Mouse (Mus musculus) hindbrain, embryonic 13.5 days (tissue): Measurements from ENCODE around the gene Cep164. TPM values are rescaled to one million over a fixed set of nuclear protein-coding genes. Genes with fewer than 3 reads are reported as not detected.

Experiments
- ATAC-seq: fragments of 200-750 bp; cut with Nextera tagmentation; 2 replicates; pipeline ENCODE4 v1.8.0; 2017; ENCODE audit warnings: moderate TSS enrichment; ENCODE audit not compliant: low FRiP score
- H3K27ac ChIP-seq: fragments of 300-500 bp; sonication (generic); 2 replicates; pipeline ENCODE4 v1.5.1; 2015; ENCODE audit warnings: inconsistent platforms, mild to moderate bottlenecking, moderate library complexity
- H3K27me3 ChIP-seq: fragments of 300-500 bp; sonication (generic); 2 replicates; pipeline ENCODE4 v1.6.1; 2015; ENCODE audit warnings: mild to moderate bottlenecking, inconsistent platforms
- H3K36me3 ChIP-seq: fragments of 300-500 bp; sonication (generic); 2 replicates; pipeline ENCODE4 v1.6.1; 2015; ENCODE audit warnings: mild to moderate bottlenecking, inconsistent platforms
- H3K4me1 ChIP-seq: fragments of 300-500 bp; sonication (generic); replicated peaks from 2 replicates; pipeline ENCODE4 v1.6.1; 2015; ENCODE audit warnings: inconsistent platforms
- H3K4me2 ChIP-seq: fragments of 300-500 bp; sonication (generic); 2 replicates; pipeline ENCODE4 v1.6.1; 2015; ENCODE audit warnings: inconsistent platforms, mild to moderate bottlenecking, moderate library complexity
- H3K4me3 ChIP-seq: fragments of 300-500 bp; sonication (generic); 2 replicates; pipeline ENCODE4 v1.5.1; 2015; ENCODE audit warnings: mild to moderate bottlenecking, inconsistent platforms
- H3K9ac ChIP-seq: fragments of 300-500 bp; sonication (generic); 2 replicates; pipeline ENCODE4 v1.6.1; 2015; ENCODE audit warnings: mild to moderate bottlenecking, inconsistent platforms
- H3K9me3 ChIP-seq: fragments of 300-500 bp; sonication (generic); 2 replicates; pipeline ENCODE4 v1.6.1; 2016; ENCODE audit warnings: inconsistent platforms
- WGBS: fragments of 180-500 bp; shearing (Covaris S2); methylation state at CpG from one replicate; pipeline ENCODE4 v1.1.7; 2015; 5-methylcytosine and 5-hydroxymethylcytosine counted together
- polyA plus RNA-seq: library from polyadenylated mRNA; unstranded; fragments of >200 nt; fragmentation: Nextera tagmentation; extraction: Ambion mirVana; gene quantifications from 2 replicates; pipeline ENCODE4 v1.2.1, GENCODE M21; 2015

The Cep164 gene
- polyA plus RNA-seq, 1 experiment from 2014 or later, result 12.4 TPM

DNA sequence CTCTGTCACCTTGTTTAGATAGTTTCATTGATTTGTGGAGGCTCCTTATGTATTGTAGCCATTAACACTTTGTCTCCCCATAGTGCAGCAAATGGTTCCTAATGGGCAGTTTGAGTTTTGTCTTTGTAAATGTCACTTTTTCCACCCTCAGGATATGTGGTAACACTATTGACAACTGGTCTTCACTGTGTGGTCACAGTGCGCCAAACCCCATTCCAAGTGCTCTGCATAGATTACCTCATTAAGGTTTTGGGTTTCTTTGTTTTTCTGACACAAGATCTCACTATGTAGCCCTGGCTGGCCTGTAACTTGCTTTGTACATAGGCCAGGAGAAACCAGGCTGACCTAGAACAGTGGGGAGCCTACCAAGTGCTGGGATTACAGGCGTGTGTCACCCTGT is 4.4 kb upstream of the Cep164 start:
- WGBS, result 91% methylated on average over 2 of the region's 2 CpGs

DNA sequence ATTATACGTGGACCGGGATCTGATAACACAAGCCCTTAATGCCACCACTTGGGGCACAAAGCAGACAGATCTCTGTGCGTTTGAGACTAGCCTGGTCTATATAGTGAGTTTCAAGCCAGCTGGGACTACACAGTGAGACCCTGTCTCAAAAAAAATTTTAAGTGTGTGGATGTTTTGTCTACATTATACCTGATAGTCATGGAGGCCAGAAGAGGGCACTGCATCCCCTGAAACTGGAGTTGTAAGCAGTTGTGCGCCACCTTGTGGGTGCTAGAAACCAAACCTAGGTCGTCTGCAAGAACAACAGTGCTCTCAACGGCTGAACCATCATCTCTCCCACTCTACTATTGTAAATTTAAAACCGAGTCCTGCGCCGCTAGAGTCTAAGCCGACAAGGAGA is 616 bp upstream of the Cep164 start:
- no peak overlapping the region for H3K9ac ChIP-seq
- H3K4me1 ChIP-seq, result peaks cover 18% of the 10 kb centered on the region
- no peaks in the 10 kb centered on the region for H3K9me3 ChIP-seq
- peak overlapping the region; percentile 90 for H3K4me2 ChIP-seq
- H3K36me3 ChIP-seq, result no peaks in the 10 kb centered on the region
- peak overlapping the region; percentile 75; the same call in 1 of the 2 replicates for H3K4me3 ChIP-seq
- H3K27ac ChIP-seq, result no peak overlapping the region
- H3K27me3 ChIP-seq, result no peaks in the 10 kb centered on the region
- peak; percentile 79 for ATAC-seq
- WGBS, result 31% methylated on average over 10 of the region's 10 CpGs

More for the DNA sequence above, 4.4 kb upstream of the Cep164 start:
- no peaks in the 10 kb centered on the region for H3K27me3 ChIP-seq
- no peaks in the 10 kb centered on the region for H3K36me3 ChIP-seq
- H3K4me3 ChIP-seq, result no peak overlapping the region
- ATAC-seq, result no peak
- H3K9me3 ChIP-seq, result no peaks in the 10 kb centered on the region
- no peak overlapping the region for H3K4me2 ChIP-seq
- H3K27ac ChIP-seq, result no peak overlapping the region
- H3K4me1 ChIP-seq, result peaks cover 3% of the 10 kb centered on the region
- no peak overlapping the region for H3K9ac ChIP-seq

DNA sequence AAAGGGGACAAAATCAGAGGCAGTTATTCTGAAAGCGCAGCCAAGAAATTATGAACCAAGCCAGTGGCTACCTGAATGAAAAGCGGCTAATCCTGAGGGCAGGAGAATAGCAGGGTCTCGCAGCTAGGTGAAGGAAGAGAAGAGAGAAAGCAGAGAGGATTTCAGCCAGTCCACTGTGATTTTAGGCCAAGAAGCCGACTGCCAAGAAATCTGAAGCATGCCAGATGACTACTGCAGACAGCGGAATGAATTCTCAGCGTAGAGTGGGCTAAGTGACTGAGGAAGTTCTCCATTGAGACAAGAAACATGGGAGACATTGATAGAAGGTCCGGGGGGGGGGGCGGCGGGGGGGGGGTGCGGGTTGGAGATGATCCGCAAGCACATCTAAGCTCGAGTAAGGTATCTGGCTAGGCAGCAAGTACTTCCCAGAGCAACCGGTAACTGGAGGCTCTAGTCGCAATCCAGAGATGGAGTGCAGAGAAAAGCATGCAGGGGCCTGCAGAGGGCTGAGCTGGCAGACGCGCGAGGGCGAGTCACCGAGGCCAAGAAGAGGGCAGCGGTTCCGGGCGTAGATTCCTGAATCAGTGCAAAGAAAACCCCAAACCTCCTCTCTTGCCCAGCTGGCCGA is 714 bp downstream of the Cep164 start:
- H3K4me2 ChIP-seq, result peak overlapping the region; percentile 90
- no peaks in the 10 kb centered on the region for H3K9me3 ChIP-seq
- no peaks in the 10 kb centered on the region for H3K27me3 ChIP-seq
- peaks cover 6% of the 10 kb centered on the region for H3K36me3 ChIP-seq
- ATAC-seq, result peak; percentile 43
- peak overlapping the region; percentile 82 for H3K9ac ChIP-seq
- WGBS, result 7% methylated on average over 23 of the region's 23 CpGs
- peak overlapping the region; percentile 75 for H3K4me3 ChIP-seq
- H3K4me1 ChIP-seq, result peaks cover 18% of the 10 kb centered on the region
- peak overlapping the region; percentile 78 for H3K27ac ChIP-seq

DNA sequence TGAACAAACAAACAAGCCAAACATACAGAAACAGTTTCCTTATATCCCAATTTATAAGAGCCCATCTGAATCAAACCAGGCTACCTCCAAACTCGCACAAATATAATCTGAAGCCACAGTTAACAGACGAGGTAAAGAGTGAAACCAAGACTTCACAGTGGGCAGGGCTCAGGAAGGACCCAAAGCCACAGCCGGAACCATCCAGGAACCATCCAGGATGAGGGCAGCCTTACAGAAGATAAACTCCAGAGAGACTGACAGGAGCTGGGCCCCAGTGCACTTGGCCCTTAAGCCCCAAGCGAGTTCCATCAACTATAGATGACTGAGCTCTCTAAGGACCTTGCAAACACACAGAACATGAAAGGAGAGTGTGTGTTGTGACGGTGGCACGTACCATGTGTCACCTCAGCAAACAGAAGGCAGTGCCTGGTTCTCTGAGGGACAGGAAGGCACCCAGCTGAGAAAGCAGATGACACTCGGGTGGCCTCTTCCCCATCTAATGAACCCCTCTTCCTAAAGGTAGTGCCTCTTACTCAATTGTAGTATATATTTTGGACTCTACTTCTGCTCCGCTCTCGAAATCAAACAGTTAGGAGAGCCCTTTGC is 10.0 kb downstream of the Cep164 start:
- no peak overlapping the region for H3K4me2 ChIP-seq
- H3K9me3 ChIP-seq, result no peaks in the 10 kb centered on the region
- no peak for ATAC-seq
- H3K36me3 ChIP-seq, result peaks cover 45% of the 10 kb centered on the region
- no peak overlapping the region for H3K27ac ChIP-seq
- 85% methylated on average over 9 of the region's 9 CpGs for WGBS
- H3K9ac ChIP-seq, result peak overlapping the region; percentile 6; the same call in 1 of the 2 replicates
- no peaks in the 10 kb centered on the region for H3K4me1 ChIP-seq
- no peaks in the 10 kb centered on the region for H3K27me3 ChIP-seq
- H3K4me3 ChIP-seq, result no peak overlapping the region

DNA sequence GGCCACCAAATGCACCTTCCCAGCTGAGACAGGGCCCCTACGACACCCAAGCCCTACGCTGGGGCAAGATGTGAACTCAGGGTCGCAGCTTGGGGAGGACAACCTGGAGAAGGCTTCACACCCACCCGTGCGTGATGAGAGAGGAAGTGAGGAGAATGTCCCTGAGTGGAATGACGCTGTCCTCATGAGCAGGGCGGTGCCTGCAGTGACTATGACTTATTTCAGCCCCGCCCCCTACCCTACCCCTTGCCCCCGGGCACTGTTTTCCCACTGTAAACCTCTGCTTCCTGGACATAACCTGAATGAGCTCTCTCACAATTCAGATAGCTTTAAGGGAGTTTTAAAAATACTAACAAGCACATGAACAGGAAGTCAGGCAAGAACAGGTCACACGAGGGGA is 13.0 kb downstream of the Cep164 start:
- H3K4me2 ChIP-seq, result no peak overlapping the region
- H3K27me3 ChIP-seq, result no peaks in the 10 kb centered on the region
- no peak for ATAC-seq
- H3K4me3 ChIP-seq, result no peak overlapping the region
- no peaks in the 10 kb centered on the region for H3K4me1 ChIP-seq
- H3K9ac ChIP-seq, result peak overlapping the region; percentile 46; the same call in 1 of the 2 replicates
- H3K9me3 ChIP-seq, result no peaks in the 10 kb centered on the region
- peaks cover 29% of the 10 kb centered on the region for H3K36me3 ChIP-seq
- H3K27ac ChIP-seq, result peak overlapping the region; percentile 40
- WGBS, result 86% methylated on average over 10 of the region's 10 CpGs

DNA sequence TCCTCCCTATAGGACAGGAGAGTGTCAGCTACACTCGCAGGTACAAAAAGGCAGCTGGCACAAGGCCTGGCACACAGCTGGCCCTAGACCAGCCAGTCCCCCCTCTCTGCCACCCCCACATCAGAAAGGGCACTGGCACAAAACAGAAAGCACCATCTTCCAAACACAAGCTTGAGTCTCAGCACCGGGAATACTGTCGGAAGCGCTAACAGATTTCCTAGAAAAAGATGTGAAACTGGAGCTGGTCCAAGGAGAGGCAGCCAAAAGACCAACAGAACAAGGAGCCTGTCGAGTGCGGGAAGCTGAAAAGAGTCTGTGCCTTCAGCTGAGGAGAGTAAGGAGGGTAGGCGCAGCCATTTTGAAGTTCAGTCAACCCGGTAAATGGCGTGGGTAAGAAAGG is 13.4 kb downstream of the Cep164 start:
- H3K4me1 ChIP-seq, result no peaks in the 10 kb centered on the region

DNA sequence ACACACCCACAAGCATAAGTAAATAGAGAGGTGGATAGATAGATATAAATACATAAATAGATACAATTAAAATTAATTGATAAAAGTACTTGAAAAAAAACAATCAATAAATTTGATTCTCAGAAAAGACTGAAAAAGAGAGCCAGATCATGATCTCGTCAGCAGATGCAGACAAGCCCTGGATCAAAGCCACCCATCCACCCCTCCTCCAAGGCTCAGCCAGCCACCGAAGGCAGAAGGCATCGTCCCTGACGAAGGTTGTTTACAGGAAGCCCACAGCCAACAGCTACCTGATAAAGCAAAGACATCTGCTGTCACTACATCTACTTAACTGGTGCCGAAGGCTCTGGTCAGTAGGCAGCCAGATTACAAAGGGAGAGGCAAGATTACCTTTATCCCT is 16.5 kb downstream of the Cep164 start:
- ATAC-seq, result no peak
- Histone ChIP-seq H3K9ac (no peak overlapping the region), H3K36me3 (peaks cover 44% of the 10 kb centered on the region), H3K4me1 (no peaks in the 10 kb centered on the region), H3K4me2 (no peak overlapping the region), H3K9me3 (no peaks in the 10 kb centered on the region), H3K27me3 (no peaks in the 10 kb centered on the region), H3K27ac (no peak overlapping the region), H3K4me3 (no peak overlapping the region)
- WGBS, result 80% methylated on average over 5 of the region's 5 CpGs

More for the DNA sequence above, 13.4 kb downstream of the Cep164 start:
- no peaks in the 10 kb centered on the region for H3K27me3 ChIP-seq
- H3K4me2 ChIP-seq, result no peak overlapping the region
- WGBS, result 79% methylated on average over 9 of the region's 9 CpGs
- no peaks in the 10 kb centered on the region for H3K9me3 ChIP-seq
- ATAC-seq, result no peak
- H3K4me3 ChIP-seq, result no peak overlapping the region
- H3K9ac ChIP-seq, result peak overlapping the region; percentile 46; the same call in 1 of the 2 replicates
- peak overlapping the region; percentile 40 for H3K27ac ChIP-seq
- peaks cover 29% of the 10 kb centered on the region for H3K36me3 ChIP-seq

DNA sequence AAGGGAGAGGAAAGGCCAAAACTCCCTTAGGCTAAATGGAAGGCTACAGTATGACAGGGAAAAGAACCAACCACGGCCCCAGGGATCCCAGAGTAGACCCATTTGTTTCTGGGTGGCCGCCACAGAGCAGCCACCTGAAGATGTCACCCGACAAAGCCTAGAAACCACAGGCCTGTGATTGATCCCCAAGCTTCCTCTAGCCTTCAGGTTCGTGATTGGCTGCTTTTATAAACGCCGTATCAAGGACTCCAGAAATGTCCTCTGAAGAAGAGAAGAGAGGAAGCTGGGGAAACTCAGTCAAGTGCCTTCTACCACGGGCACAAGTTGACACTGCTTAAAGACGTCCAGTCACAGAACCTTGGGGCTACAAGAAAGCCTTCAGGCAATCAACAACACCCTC is 20.7 kb downstream of the Cep164 start:
- peaks cover 58% of the 10 kb centered on the region for H3K36me3 ChIP-seq
- H3K9me3 ChIP-seq, result no peaks in the 10 kb centered on the region
- no peak overlapping the region for H3K4me2 ChIP-seq
- H3K27me3 ChIP-seq, result no peaks in the 10 kb centered on the region
- no peak overlapping the region for H3K27ac ChIP-seq
- ATAC-seq, result no peak
- 0 out of 2 replicates have a peak, but pooled peaks cover 3% of the 10 kb centered on the region for H3K4me1 ChIP-seq
- no peak overlapping the region for H3K4me3 ChIP-seq
- no peak overlapping the region for H3K9ac ChIP-seq
- 88% methylated on average over 8 of the region's 8 CpGs for WGBS

DNA sequence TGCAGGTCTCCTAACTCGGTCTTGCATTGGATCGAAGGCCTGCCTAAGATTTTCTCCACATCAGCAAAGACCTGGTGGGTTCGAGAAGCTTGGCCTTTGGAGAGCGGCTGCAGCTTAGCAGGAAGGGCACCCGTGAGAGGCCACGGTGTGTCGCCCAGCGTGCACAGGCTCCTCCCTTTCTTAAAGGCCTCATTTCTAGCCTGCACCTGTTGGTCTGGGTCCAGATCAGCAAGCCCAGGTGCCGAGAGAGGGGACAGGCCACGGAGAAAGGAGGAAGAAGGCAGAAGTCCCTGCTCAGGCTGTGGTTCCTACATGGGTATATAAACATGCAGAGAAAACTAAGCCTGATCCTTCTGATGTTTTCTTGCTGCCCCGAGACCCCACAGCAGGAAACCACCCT is 21.2 kb downstream of the Cep164 start:
- WGBS, result 90% methylated on average over 11 of the region's 11 CpGs
- no peak overlapping the region for H3K4me2 ChIP-seq
- no peaks in the 10 kb centered on the region for H3K27me3 ChIP-seq
- no peak overlapping the region for H3K27ac ChIP-seq
- H3K4me1 ChIP-seq, result 0 out of 2 replicates have a peak, but pooled peaks cover 3% of the 10 kb centered on the region
- no peak overlapping the region for H3K9ac ChIP-seq
- H3K36me3 ChIP-seq, result peaks cover 58% of the 10 kb centered on the region
- no peaks in the 10 kb centered on the region for H3K9me3 ChIP-seq
- H3K4me3 ChIP-seq, result no peak overlapping the region
- ATAC-seq, result no peak

DNA sequence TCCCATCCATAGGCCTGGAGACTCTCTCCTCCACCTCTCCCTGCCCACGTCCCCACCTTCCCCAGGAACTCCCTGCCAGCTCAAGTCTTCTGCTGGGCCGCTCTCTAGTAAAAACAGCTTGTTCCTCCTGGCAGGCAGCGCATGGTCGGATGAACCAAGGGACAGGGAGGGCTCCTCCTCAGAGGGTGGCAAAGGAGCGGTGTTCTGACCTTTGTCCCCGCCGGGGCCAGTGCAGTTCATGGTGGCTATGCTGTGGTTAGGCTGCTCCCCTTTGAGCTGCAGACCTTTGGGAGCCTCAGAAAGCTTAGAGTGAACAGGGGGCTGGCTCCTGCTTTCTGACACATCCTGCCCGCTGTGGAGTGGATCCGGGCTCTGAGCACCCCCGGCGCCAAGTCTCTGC is 21.6 kb downstream of the Cep164 start:
- ATAC-seq, result no peak
- Histone ChIP-seq H3K27me3 (no peaks in the 10 kb centered on the region), H3K4me2 (no peak overlapping the region), H3K9me3 (no peaks in the 10 kb centered on the region), H3K4me3 (no peak overlapping the region), H3K9ac (no peak overlapping the region), H3K27ac (no peak overlapping the region), H3K36me3 (peaks cover 62% of the 10 kb centered on the region), H3K4me1 (0 out of 2 replicates have a peak, but pooled peaks cover 3% of the 10 kb centered on the region)
- 90% methylated on average over 11 of the region's 11 CpGs for WGBS

DNA sequence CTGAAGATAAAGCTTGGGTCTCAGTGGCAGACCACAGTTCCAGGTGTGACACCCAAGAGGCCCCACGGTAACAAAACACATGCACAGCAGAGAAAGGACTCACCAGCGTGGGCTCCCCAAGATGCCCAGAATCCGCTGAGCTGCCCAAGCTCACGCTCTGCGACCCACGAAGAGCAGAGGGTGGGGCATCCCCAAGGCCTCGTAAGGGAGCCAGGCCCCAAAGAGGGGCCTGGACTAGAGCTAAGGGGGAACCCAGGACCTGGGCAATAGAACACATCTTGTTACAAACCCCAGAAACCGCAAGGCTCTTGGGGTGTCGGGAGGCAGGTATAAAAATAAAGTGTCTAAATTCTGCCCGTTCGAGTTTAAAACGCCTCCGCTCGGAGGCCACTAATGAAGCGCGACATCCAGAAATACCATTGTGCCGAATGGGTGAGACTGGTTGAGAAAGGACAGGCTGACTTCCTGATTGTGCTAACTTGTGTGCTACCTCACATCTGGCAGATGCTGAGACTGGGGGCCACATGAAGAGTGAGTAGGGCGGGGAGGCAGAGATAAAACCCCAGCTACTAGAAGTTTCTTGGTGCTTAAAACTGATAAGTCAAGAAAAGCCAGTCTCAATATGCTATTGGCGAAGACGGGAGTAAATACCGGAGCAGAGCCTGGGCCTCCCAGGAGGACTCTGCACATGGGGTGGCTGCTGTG is 25.3 kb downstream of the Cep164 start:
- H3K9ac ChIP-seq, result no peak overlapping the region
- H3K4me2 ChIP-seq, result no peak overlapping the region
- 75% methylated on average over 21 of the region's 21 CpGs for WGBS
- peaks cover 16% of the 10 kb centered on the region for H3K4me1 ChIP-seq
- no peaks in the 10 kb centered on the region for H3K27me3 ChIP-seq
- no peak overlapping the region for H3K27ac ChIP-seq
- no peaks in the 10 kb centered on the region for H3K9me3 ChIP-seq
- H3K4me3 ChIP-seq, result no peak overlapping the region
- peaks cover 65% of the 10 kb centered on the region for H3K36me3 ChIP-seq
- no peak for ATAC-seq

DNA sequence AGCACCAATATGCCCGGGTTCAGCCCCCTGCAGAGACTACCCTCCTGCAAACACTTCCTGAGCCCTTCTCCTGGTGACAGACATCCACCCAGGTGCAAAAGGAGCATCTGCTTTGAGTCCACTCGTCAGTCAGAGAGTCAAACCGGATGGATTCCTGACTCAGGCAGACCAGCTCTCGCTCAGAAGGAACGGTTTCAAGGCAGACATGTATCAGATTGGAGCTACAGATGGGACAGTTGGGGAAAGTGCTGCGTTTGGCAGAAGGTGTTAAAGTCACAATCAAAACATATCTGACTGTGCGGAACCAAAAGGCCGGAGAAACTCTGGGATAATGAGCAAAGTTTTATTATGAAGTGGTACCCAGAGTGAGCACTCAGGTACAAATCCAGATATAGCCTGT is 29.1 kb downstream of the Cep164 start:
- 82% methylated on average over 8 of the region's 8 CpGs for WGBS
- peak overlapping the region; percentile 35; the same call in 1 of the 2 replicates for H3K9ac ChIP-seq
- no peak for ATAC-seq
- no peak overlapping the region for H3K4me3 ChIP-seq
- H3K27me3 ChIP-seq, result no peaks in the 10 kb centered on the region
- H3K4me1 ChIP-seq, result peaks cover 22% of the 10 kb centered on the region
- peaks cover 29% of the 10 kb centered on the region for H3K36me3 ChIP-seq
- H3K4me2 ChIP-seq, result no peak overlapping the region
- H3K9me3 ChIP-seq, result no peaks in the 10 kb centered on the region
- H3K27ac ChIP-seq, result no peak overlapping the region
